Comparison of ENCODE assay signal across 8 mouse cellular contexts in genomic region chr19:5529325-5530137, GRCm38 (mm10). TPM values are rescaled to one million over a fixed set of nuclear protein-coding genes. Genes with fewer than 3 reads are reported as not detected.
DNase-seq lines count a peak whose midpoint lies in the region; ATAC-seq and TF ChIP-seq lines count a peak whose summit lies in the region.

No protein-coding gene starts in this region.

- H3K27ac ChIP-seq in hindbrain, embryonic 10.5 days = peak overlapping the region; percentile 47
- H3K27ac ChIP-seq in lung, embryonic 15.5 days = peak overlapping the region; percentile 87
- no peak overlapping the region for H3K27ac ChIP-seq in olfactory bulb, adult 2 months (ENCODE audit: insufficient read depth, low read depth, low read length)

- WGBS in hindbrain, embryonic 10.5 days = 13% methylated on average over 20 of the region's 20 CpGs
- 10% methylated on average over 20 of the region's 20 CpGs for WGBS in lung, embryonic 15.5 days
- WGBS in olfactory bulb, adult 2 months = 4% methylated on average over 20 of the region's 20 CpGs

- no peak overlapping the region for H3K9ac ChIP-seq in lung, embryonic 15.5 days

- peak; percentile 91 for ATAC-seq in frontal cortex, adult (ENCODE audit: low TSS enrichment)
- peak; percentile 96 for ATAC-seq in lung, embryonic 15.5 days (ENCODE audit: borderline replicate concordance, extremely low read depth, low FRiP score, low TSS enrichment)

- H3K9me3 ChIP-seq in hindbrain, embryonic 10.5 days = no peaks in the 10 kb centered on the region
- no peaks in the 10 kb centered on the region for H3K9me3 ChIP-seq in lung, embryonic 15.5 days

- TF ChIP-seq CTCF in olfactory bulb, adult 2 months (IDR thresholded peaks at IDR 0.05; ENCODE audit: insufficient read depth, low read depth, low read length) = peak; percentile 92

- peaks cover 53% of the 10 kb centered on the region for H3K27me3 ChIP-seq in hindbrain, embryonic 10.5 days (ENCODE audit: insufficient read depth, poor library complexity, severe bottlenecking)
- no peaks in the 10 kb centered on the region for H3K27me3 ChIP-seq in lung, embryonic 15.5 days

- peak overlapping the region; percentile 32 for H3K4me3 ChIP-seq in hindbrain, embryonic 10.5 days
- peak overlapping the region; percentile 29 for H3K4me3 ChIP-seq in lung, embryonic 15.5 days
- H3K4me3 ChIP-seq in olfactory bulb, adult 2 months (ENCODE audit: insufficient read depth, low read depth, low read length) = no peak overlapping the region

- no peak for TF ChIP-seq POLR2A in olfactory bulb, adult 2 months (IDR thresholded peaks at IDR 0.05; ENCODE audit: insufficient read depth, low read depth, low read length)

- H3K36me3 ChIP-seq in hindbrain, embryonic 10.5 days = no peaks in the 10 kb centered on the region
- no peaks in the 10 kb centered on the region for H3K36me3 ChIP-seq in lung, embryonic 15.5 days

- peaks cover 28% of the 10 kb centered on the region for H3K4me1 ChIP-seq in hindbrain, embryonic 10.5 days (replicated peaks)
- peaks cover 19% of the 10 kb centered on the region; the same call in 1 of the 2 replicates for H3K4me1 ChIP-seq in lung, embryonic 15.5 days
- peaks cover 4% of the 10 kb centered on the region for H3K4me1 ChIP-seq in olfactory bulb, adult 2 months (ENCODE audit: control insufficient read depth, insufficient read depth, low read length)

- H3K4me2 ChIP-seq in lung, embryonic 15.5 days = peak overlapping the region; percentile 52

- DNase-seq in MN1 (ENCODE audit: low spot score) = peak; percentile 94
- DNase-seq in cerebellum, adult 8-10 months = peak; percentile 97
- DNase-seq in hindbrain, embryonic 10.5 days (ENCODE audit: low spot score) = peak; percentile 95
- peak; percentile 85 for DNase-seq in layer of hippocampus, adult 9-10 months (ENCODE audit: low spot score)
- peak; percentile 85 to 87 for DNase-seq in thymus, adult 18-20 months

RNA-seq across cellular contexts. Expression of gene Snx32, which starts 19.2 kb away (rescaled TPM):
- polyA plus RNA-seq in hindbrain, embryonic 10.5 days (2016; fragmentation: Nextera tagmentation; extraction: Ambion mirVana) = 8.9 and 18.7 TPM in 2 replicates
- polyA plus RNA-seq in lung, embryonic 15.5 days (2015; fragmentation: Nextera tagmentation; extraction: Ambion mirVana) = 5.8 and 7.4 TPM in 2 replicates
- polyA plus RNA-seq in olfactory bulb, adult 2 months (2012; ENCODE audit: insufficient read depth, insufficient read length, low replicate concordance, missing spikeins) = not detected in 2 replicates

RNA-seq across cellular contexts. Expression of gene 1700020D05Rik, which starts 25.9 kb away (rescaled TPM):
- polyA plus RNA-seq in hindbrain, embryonic 10.5 days (2016; fragmentation: Nextera tagmentation; extraction: Ambion mirVana) = not detected in 2 replicates
- polyA plus RNA-seq in lung, embryonic 15.5 days (2015; fragmentation: Nextera tagmentation; extraction: Ambion mirVana) = 0.20 TPM in 1 of 2 replicates, not detected in the other
- not detected in 2 replicates for polyA plus RNA-seq in olfactory bulb, adult 2 months (2012; ENCODE audit: insufficient read depth, insufficient read length, low replicate concordance, missing spikeins)

RNA-seq across cellular contexts. Expression of gene Ovol1, which starts 30.9 kb away (rescaled TPM):
- polyA plus RNA-seq in hindbrain, embryonic 10.5 days (2016; fragmentation: Nextera tagmentation; extraction: Ambion mirVana) = 0.39 and 0.77 TPM in 2 replicates
- polyA plus RNA-seq in lung, embryonic 15.5 days (2015; fragmentation: Nextera tagmentation; extraction: Ambion mirVana) = 2.1 and 2.2 TPM in 2 replicates
- not detected in 2 replicates for polyA plus RNA-seq in olfactory bulb, adult 2 months (2012; ENCODE audit: insufficient read depth, insufficient read length, low replicate concordance, missing spikeins)

RNA-seq across cellular contexts. Expression of gene Ap5b1, which starts 38.3 kb away (rescaled TPM):
- polyA plus RNA-seq in hindbrain, embryonic 10.5 days (2016; fragmentation: Nextera tagmentation; extraction: Ambion mirVana) = 1.6 and 2.6 TPM in 2 replicates
- polyA plus RNA-seq in lung, embryonic 15.5 days (2015; fragmentation: Nextera tagmentation; extraction: Ambion mirVana) = 5.7 and 5.9 TPM in 2 replicates
- polyA plus RNA-seq in olfactory bulb, adult 2 months (2012; ENCODE audit: insufficient read depth, insufficient read length, low replicate concordance, missing spikeins) = not detected in 2 replicates

RNA-seq across cellular contexts. Expression of gene Cfl1, which starts 39.3 kb away (rescaled TPM):
- polyA plus RNA-seq in hindbrain, embryonic 10.5 days (2016; fragmentation: Nextera tagmentation; extraction: Ambion mirVana) = 3,259 and 3,562 TPM in 2 replicates
- polyA plus RNA-seq in lung, embryonic 15.5 days (2015; fragmentation: Nextera tagmentation; extraction: Ambion mirVana) = 2,855 and 2,978 TPM in 2 replicates
- 1,186 and 1,283 TPM in 2 replicates for polyA plus RNA-seq in olfactory bulb, adult 2 months (2012; ENCODE audit: insufficient read depth, insufficient read length, low replicate concordance, missing spikeins)
